Mouse (Mus musculus) lung, postnatal 0 days (tissue): ENCODE measurements at regions not wholly inside any gene's neighbourhood (a gene's known extent, or its start where the extent isn't known, plus 50 kb on each side); places are given as distances from the start of the nearest gene placed in this dataset.

ENCODE experiments used
- CTCF ChIP-seq: IDR thresholded peaks from 2 replicates; pipeline ENCODE4 v1.5.1; 2016; ENCODE audit warnings: antibody characterized with exemption, mild to moderate bottlenecking
- EP300 ChIP-seq: IDR thresholded peaks from 2 replicates; pipeline ENCODE4 v1.6.1; 2016; ENCODE audit warnings: antibody characterized with exemption, mild to moderate bottlenecking, control low read depth

- TF ChIP-seq CTCF (no peak), EP300 (no peak)
Measured at GRCm38 (mm10) chr5:77672073-77672924, 264.5 kb upstream of the Igfbp7 start.
